Mouse (Mus musculus): Measurements from ENCODE around the gene Amotl1. TPM values are rescaled to one million over a fixed set of nuclear protein-coding genes. Genes with fewer than 3 reads are reported as not detected.

Gene Amotl1
- polyA plus RNA-seq, 1 experiment from 2014 or later = 14.1 TPM

DNA sequence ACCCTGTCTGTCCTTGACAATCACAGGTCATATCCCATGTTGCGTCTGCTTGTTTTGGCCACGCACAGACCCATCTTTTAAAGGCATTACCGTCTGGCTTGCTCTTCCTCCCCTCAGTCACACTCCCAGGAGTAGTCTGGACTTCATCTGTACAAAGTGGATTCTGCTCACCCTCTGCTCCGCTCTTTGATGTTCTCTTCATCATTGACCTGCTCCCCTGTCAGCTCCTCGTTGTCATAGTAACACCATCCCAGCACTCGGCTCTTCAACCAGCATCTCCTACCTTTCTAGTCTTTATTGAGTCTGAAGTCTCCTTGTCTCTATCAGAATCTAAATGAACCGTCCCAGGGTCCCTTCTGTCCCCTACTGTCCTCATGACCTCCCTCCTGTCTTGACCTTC, 9.3 kb downstream of the Amotl1 start:
- no peaks in the 10 kb centered on the region for H3K36me3 ChIP-seq (replicated peaks)
- H3K27ac ChIP-seq = no peak overlapping the region
- peaks cover 14% of the 10 kb centered on the region; the same call in 1 of the 2 replicates for H3K27me3 ChIP-seq
- H3K9me3 ChIP-seq = no peaks in the 10 kb centered on the region
- peaks cover 33% of the 10 kb centered on the region for H3K4me1 ChIP-seq
- H3K4me2 ChIP-seq = no peak overlapping the region
- ATAC-seq (ENCODE audit: low FRiP score) = no peak
- no peak overlapping the region for H3K4me3 ChIP-seq (replicated peaks)
- no peak overlapping the region for H3K9ac ChIP-seq
- WGBS = 79% methylated on average over 7 of the region's 7 CpGs

DNA sequence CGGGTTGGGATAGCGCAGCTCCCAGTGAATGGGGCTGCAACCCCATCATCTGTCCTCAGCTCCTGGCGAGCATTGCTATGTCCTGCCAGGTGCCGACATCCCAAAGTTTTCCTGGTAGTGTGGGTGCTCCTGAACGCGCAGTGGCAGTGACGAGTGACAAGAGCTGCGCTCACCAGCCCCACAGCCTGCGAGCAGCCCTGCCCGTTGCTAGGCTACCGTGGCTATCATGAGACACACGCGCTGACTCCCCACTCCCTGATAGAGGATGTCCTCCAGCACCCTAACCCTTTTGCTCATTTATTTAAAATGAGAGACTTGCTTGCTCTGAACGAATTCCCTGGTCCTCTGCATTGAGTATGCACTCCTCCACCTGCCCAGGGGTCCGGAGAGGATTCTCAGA, 10.7 kb downstream of the Amotl1 start:
- no peak overlapping the region for H3K9ac ChIP-seq
- H3K4me2 ChIP-seq = peak overlapping the region; percentile 28
- H3K27ac ChIP-seq = no peak overlapping the region
- no peaks in the 10 kb centered on the region for H3K36me3 ChIP-seq (replicated peaks)
- peak; percentile 85; the same call in 1 of the 2 replicates for ATAC-seq (ENCODE audit: low FRiP score)
- peaks cover 14% of the 10 kb centered on the region; the same call in 1 of the 2 replicates for H3K27me3 ChIP-seq
- peaks cover 29% of the 10 kb centered on the region for H3K4me1 ChIP-seq
- H3K9me3 ChIP-seq = no peaks in the 10 kb centered on the region
- WGBS = 21% methylated on average over 15 of the region's 15 CpGs
- no peak overlapping the region for H3K4me3 ChIP-seq (replicated peaks)

DNA sequence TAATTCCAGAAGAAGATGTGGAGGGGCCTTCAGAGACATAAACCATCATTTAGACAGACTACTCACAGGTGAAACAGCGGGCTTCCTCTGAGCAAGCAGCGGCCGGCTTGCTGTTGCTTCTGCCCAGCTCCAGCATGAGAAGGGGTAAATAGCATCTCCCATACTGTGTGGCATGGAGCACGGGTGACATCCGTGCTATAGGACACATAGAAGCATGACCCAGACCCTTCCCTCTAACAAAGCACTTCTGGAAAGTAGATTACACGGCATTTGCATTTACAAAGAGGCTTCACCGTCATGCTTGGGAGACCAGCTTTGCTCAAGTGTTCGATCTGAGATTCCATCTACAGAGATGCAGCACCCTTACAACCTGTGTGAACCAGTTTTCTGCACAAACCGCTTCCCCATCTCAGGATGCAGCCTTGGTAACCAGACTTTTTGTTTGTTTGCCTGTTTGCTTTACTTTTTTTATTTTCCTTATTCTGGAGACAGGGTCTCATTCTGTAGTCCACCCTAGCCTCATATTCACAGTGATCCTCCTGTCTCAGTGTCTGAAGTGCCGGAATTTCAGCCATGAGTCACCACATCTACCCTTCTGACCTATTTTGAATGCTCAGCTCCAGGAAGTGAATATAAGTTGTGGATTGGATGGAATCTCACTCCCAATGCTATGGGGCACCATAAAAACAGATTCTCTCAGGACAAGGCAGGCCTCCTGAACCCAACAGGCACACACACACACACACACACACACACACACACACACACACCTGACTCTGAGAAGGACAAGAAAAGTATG, 12.3 kb downstream of the Amotl1 start:
- Histone ChIP-seq H3K36me3 (replicated peaks) (no peaks in the 10 kb centered on the region), H3K4me1 (peaks cover 29% of the 10 kb centered on the region), H3K27ac (no peak overlapping the region), H3K9me3 (no peaks in the 10 kb centered on the region), H3K27me3 (peaks cover 14% of the 10 kb centered on the region; the same call in 1 of the 2 replicates), H3K4me3 (replicated peaks) (no peak overlapping the region), H3K4me2 (no peak overlapping the region), H3K9ac (no peak overlapping the region)
- 49% methylated on average over 10 of the region's 10 CpGs for WGBS
- no peak for ATAC-seq (ENCODE audit: low FRiP score)

GRCm38 (mm10) chr9:14631729-14632128, 13.1 kb downstream of the Amotl1 start:
- 49% methylated on average over 5 of the region's 5 CpGs for WGBS
- no peaks in the 10 kb centered on the region for H3K36me3 ChIP-seq (replicated peaks)
- ATAC-seq (ENCODE audit: low FRiP score) = no peak
- peaks cover 14% of the 10 kb centered on the region; the same call in 1 of the 2 replicates for H3K27me3 ChIP-seq
- no peaks in the 10 kb centered on the region for H3K9me3 ChIP-seq
- no peak overlapping the region for H3K27ac ChIP-seq
- H3K4me1 ChIP-seq = peaks cover 29% of the 10 kb centered on the region
- no peak overlapping the region for H3K4me3 ChIP-seq (replicated peaks)
- no peak overlapping the region for H3K9ac ChIP-seq
- H3K4me2 ChIP-seq = no peak overlapping the region

GRCm38 (mm10) chr9:14627525-14627924, 17.3 kb downstream of the Amotl1 start:
- 81% methylated on average over 2 of the region's 2 CpGs for WGBS
- Histone ChIP-seq H3K4me1 (peaks cover 12% of the 10 kb centered on the region; the same call in 1 of the 2 replicates), H3K4me3 (replicated peaks) (no peak overlapping the region), H3K27me3 (no peaks in the 10 kb centered on the region), H3K27ac (no peak overlapping the region), H3K9ac (no peak overlapping the region), H3K9me3 (no peaks in the 10 kb centered on the region), H3K4me2 (no peak overlapping the region), H3K36me3 (replicated peaks) (no peaks in the 10 kb centered on the region)
- no peak for ATAC-seq (ENCODE audit: low FRiP score)

DNA sequence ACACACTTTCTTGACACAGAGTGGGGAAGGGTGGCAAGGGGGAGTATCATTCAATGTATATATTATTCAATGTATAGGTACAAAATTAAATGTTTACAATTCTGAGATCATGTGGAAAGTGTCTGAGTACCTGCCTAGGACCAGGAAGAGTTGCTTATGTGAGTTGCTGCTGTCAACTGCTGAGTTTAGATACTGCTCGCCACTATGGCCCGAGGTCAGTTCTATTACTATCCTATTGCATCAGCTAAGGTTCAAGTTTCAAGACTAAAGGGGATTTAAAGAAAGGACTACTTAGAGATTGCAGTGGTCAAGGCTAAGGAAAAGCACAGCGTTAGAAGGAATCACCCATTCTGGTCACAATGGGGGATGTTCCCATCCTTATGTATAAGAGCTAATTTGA, 18.9 kb downstream of the Amotl1 start:
- 82% methylated on average over 3 of the region's 3 CpGs for WGBS
- Histone ChIP-seq H3K27me3 (no peaks in the 10 kb centered on the region), H3K4me2 (no peak overlapping the region), H3K9ac (no peak overlapping the region), H3K36me3 (replicated peaks) (no peaks in the 10 kb centered on the region), H3K27ac (no peak overlapping the region), H3K9me3 (no peaks in the 10 kb centered on the region), H3K4me3 (replicated peaks) (no peak overlapping the region), H3K4me1 (no peaks in the 10 kb centered on the region)
- ATAC-seq (ENCODE audit: low FRiP score) = no peak

- no peaks in the 10 kb centered on the region for H3K9me3 ChIP-seq
- H3K4me1 ChIP-seq = no peaks in the 10 kb centered on the region
- no peak overlapping the region for H3K4me2 ChIP-seq
- H3K4me3 ChIP-seq (replicated peaks) = no peak overlapping the region
- H3K27ac ChIP-seq = no peak overlapping the region
- H3K27me3 ChIP-seq = no peaks in the 10 kb centered on the region
- 59% methylated on average over 3 of the region's 3 CpGs for WGBS
- no peak overlapping the region for H3K9ac ChIP-seq
- no peaks in the 10 kb centered on the region for H3K36me3 ChIP-seq (replicated peaks)
- ATAC-seq (ENCODE audit: low FRiP score) = no peak
Measured at GRCm38 (mm10) chr9:14625024-14625423, 19.8 kb downstream of the Amotl1 start.

DNA sequence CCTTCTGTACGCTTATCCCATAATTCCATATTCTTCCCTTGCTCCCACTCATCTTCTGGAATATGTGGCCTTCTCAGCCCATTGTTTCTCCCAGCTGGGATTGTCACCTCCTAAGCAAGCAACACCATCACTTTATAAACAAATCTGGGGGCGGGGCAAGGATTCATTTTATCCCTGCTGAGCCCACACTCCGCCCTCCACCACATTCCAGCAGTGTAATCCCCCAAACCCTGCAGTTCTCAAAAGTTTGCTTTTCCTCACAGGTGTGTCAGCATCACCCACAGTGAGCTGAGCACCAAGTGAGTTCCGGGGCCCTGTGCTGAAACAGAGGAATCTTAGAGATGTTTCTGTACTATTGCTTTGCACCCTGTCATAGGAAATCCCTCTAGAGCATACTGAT, 20.9 kb downstream of the Amotl1 start:
- Histone ChIP-seq H3K4me1 (no peaks in the 10 kb centered on the region), H3K27me3 (no peaks in the 10 kb centered on the region), H3K27ac (no peak overlapping the region), H3K4me2 (no peak overlapping the region), H3K9me3 (no peaks in the 10 kb centered on the region), H3K36me3 (replicated peaks) (no peaks in the 10 kb centered on the region), H3K9ac (no peak overlapping the region), H3K4me3 (replicated peaks) (no peak overlapping the region)
- WGBS = 50% methylated on average over 4 of the region's 4 CpGs
- no peak for ATAC-seq (ENCODE audit: low FRiP score)

DNA sequence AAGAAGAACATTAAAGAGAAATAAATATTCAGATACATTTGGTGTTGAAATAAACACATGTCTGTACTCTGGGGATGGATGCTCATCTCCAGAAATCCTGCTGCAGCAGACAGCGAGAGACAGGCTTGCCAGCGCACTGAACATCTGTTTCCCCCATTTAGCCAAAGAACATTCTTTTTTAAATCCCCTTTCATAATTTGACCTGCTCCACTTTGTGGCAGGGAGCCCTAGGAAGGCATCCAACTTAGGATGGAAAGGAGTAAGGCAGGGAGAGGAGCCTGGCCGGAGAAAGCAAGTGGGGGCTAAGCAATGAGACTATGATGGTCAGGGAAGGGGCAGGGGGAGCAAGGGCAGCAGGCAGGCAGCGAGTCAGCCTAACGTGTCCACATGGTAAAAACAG, 21.6 kb downstream of the Amotl1 start:
- no peak overlapping the region for H3K4me3 ChIP-seq (replicated peaks)
- H3K27me3 ChIP-seq = no peaks in the 10 kb centered on the region
- H3K9ac ChIP-seq = no peak overlapping the region
- 59% methylated on average over 5 of the region's 5 CpGs for WGBS
- no peaks in the 10 kb centered on the region for H3K36me3 ChIP-seq (replicated peaks)
- no peak overlapping the region for H3K4me2 ChIP-seq
- no peak for ATAC-seq (ENCODE audit: low FRiP score)
- no peak overlapping the region for H3K27ac ChIP-seq
- H3K4me1 ChIP-seq = no peaks in the 10 kb centered on the region
- no peaks in the 10 kb centered on the region for H3K9me3 ChIP-seq

GRCm38 (mm10) chr9:14622848-14623247, 22.0 kb downstream of the Amotl1 start:
- H3K4me3 ChIP-seq (replicated peaks) = no peak overlapping the region
- H3K27ac ChIP-seq = no peak overlapping the region
- WGBS = 84% methylated on average over 3 of the region's 3 CpGs
- no peak overlapping the region for H3K9ac ChIP-seq
- H3K4me1 ChIP-seq = no peaks in the 10 kb centered on the region
- H3K27me3 ChIP-seq = no peaks in the 10 kb centered on the region
- H3K9me3 ChIP-seq = no peaks in the 10 kb centered on the region
- no peak overlapping the region for H3K4me2 ChIP-seq
- H3K36me3 ChIP-seq (replicated peaks) = no peaks in the 10 kb centered on the region
- no peak for ATAC-seq (ENCODE audit: low FRiP score)

- H3K27ac ChIP-seq = no peak overlapping the region
- H3K4me1 ChIP-seq = peaks cover 5% of the 10 kb centered on the region; the same call in 1 of the 2 replicates
- no peak overlapping the region for H3K9ac ChIP-seq
- H3K4me3 ChIP-seq (replicated peaks) = no peak overlapping the region
- H3K9me3 ChIP-seq = no peaks in the 10 kb centered on the region
- H3K4me2 ChIP-seq = no peak overlapping the region
- peaks cover 7% of the 10 kb centered on the region; the same call in 1 of the 2 replicates for H3K27me3 ChIP-seq
- ATAC-seq (ENCODE audit: low FRiP score) = no peak
- WGBS = 79% methylated on average over 5 of the region's 5 CpGs
- no peaks in the 10 kb centered on the region for H3K36me3 ChIP-seq (replicated peaks)
Measured at GRCm38 (mm10) chr9:14620107-14620506, 24.7 kb downstream of the Amotl1 start.

- peaks cover 36% of the 10 kb centered on the region for H3K4me1 ChIP-seq
- H3K36me3 ChIP-seq (replicated peaks) = no peaks in the 10 kb centered on the region
- WGBS = 16% methylated on average over 21 of the region's 33 CpGs
- H3K9ac ChIP-seq = peak overlapping the region; percentile 88
- peak; percentile 83 for ATAC-seq (ENCODE audit: low FRiP score)
- no peaks in the 10 kb centered on the region for H3K9me3 ChIP-seq
- H3K4me3 ChIP-seq (replicated peaks) = peak overlapping the region; percentile 88
- H3K4me2 ChIP-seq = peak overlapping the region; percentile 77
- peaks cover 7% of the 10 kb centered on the region; the same call in 1 of the 2 replicates for H3K27me3 ChIP-seq
- peak overlapping the region; percentile 81 for H3K27ac ChIP-seq
Measured at GRCm38 (mm10) chr9:14614931-14615880, 29.6 kb downstream of the Amotl1 start.
